Mouse (Mus musculus) frontal cortex, postnatal 14 days (tissue): ENCODE data around the gene Rab42.

ENCODE experiments used
- DNase-seq, 2 experiments: peaks; one replicate each; pipeline ENCODE4 v3.0.0; 2022; ENCODE audit warnings: low spot score in 2 of 2

Rab42 gene

GRCm38 (mm10) chr4:132302939-132303479 lies at the start of gene Rab42:
TSS of gene Rab42 (minus strand) at chr4:132303385.
- DNase-seq: peak; percentile 35 to 44

DNA sequence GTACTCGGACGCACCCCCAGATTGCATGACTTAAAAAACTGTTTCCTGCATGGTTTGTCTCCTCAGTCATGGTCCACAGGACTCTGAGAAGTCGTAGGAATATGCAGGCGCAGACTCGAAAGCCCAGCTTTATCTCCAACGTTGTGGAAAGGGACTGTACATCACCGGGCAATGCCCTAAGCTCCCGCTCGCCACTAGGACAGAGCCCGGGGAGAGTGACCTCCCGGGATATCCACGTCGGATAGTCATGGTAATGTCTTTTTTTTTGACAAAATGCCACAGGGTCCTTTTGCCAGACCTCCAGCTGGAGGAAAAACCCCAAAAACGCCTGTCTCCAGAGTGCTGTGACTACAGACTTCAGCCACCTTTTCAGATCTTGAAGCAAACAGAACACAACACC lies 49.6 kb upstream of the Rab42 start:
- no peak for DNase-seq

GRCm38 (mm10) chr4:132351401-132351800 lies 48.2 kb upstream of the Rab42 start:
- DNase-seq: no peak

- no peak for DNase-seq
Measured at GRCm38 (mm10) chr4:132350854-132351253, 47.7 kb upstream of the Rab42 start.

DNA sequence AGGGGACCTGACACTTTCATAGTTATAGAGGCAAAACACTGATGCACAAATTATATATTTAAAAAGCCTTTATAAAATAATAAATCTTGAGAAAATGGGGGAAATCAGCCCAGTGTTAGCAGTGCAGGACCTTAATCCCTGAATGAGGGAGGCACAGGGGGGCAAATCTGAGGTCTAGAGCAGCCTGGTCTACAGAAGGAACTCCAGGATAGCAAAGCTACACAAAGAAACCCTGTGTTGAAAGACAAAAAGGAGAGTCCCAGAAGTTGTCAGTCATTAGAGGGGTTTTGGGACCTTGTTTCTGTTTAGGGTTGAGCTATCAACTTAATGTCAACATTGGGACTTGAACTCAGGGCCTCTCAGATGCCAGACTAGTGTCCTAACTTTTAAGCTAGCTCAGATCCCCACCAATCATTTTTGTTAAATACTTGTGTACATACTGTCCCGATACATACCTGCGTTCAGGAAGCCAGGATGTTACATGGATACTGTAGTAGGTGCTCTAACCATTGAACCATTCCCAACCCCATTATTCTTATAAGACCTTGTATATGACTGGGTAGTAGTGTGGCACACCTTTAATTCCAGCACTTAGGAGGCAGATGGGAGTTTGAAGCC lies 47.0 kb upstream of the Rab42 start:
- DNase-seq: no peak

DNA sequence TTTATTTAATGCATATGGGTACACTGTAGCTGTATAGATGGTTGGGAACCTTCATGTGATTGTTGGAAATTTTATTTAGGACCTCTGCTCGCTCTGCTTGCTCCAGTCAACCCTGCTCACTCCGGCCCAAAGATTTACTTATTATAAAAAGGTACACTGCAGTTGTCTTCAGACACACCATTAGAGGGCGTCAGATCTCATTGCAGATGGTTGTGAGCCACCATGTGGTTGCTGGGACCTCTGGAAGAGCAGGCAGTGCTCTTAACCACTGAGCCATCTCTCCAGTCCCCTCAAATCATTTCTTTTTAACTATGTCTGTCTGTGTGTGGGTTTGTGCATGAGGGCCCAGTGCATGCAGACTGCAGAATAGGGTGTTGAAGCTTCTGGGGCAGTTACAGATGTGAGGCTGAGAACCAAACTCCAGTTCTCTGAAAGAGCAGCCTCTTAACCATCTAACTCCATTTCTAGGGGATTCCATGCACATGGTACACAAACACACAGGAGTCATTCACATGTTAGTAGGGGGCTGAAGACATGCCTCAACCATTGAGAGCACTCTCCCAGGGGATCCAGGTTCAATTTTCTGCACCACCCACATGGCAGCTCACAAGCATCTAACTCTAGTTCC lies 46.4 kb upstream of the Rab42 start:
- no peak for DNase-seq

- no peak for DNase-seq
Measured at GRCm38 (mm10) chr4:132346661-132347060, 43.5 kb upstream of the Rab42 start.

DNA sequence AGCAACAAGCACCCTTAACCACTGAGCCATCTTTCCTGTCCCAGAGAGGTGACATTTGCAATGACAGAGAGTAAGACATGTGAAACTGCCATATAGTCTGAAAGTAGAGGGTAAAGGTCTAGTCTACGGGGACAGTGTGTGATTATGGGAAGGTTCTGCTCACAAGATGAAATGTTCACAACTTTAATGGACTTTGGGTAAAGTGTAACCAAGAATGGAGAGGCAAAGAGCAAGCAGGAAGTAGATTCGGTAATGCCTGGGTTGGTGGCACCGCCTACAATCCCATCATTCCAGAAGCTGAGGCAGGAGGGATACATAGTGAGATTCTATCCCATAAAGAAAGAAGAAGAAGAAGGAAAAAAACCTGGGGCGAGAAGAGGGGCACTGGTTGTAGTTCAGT lies 43.1 kb upstream of the Rab42 start:
- no peak for DNase-seq

DNA sequence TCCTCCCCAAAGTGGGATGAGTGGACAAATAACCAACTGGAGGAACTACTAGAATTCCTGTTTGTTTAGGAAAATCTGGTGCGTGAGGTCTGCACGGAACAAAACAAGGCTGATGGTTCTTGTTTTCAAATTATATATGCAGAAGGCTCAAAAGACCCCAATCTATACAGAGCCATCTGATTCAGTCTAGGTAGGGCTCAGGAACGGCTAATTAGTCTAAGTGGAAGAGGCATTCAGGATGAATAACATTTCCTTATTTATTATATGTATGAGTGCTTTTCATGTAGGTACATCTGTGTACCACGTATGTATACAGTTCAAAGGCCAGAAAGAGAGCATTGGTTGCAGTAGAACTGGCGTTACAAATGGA lies 42.6 kb upstream of the Rab42 start:
- DNase-seq: no peak

DNA sequence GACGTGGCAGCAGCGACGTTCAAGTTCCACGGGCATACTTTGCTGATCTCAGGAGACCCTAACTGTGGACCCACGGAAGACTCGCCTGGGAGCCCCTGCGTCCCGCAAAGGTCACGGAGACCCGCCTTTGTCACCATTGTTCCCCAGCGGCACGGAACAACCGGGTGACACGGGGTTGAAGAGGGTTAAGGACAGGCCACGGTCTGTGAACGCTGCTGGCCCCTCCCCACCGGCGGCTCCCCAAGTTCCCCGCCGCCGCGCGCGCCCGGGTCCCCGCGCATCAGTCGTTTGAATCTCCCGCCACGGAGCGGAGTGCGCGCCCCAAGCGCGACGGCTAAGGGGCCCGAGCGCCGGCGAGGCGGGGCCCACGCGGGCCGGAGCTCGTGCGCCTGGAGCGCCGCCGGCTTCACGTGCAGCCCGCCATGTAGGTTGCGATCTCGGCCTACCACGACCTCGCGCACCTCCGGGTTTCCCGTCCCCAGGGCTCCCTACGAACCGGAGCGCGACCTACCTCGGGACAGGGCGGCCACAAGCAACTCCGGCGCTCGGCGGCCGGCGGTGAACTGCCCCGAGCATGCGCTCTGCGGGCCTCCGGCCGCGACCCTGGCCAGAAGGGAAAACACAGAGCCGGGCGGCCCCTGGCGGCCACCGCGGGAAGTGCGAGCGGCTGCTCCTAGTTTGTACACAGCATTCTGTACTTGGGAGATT lies 42.1 kb upstream of the Rab42 start:
- peak; percentile 81 to 92 for DNase-seq

GRCm38 (mm10) chr4:132344403-132345134 lies 41.4 kb upstream of the Rab42 start:
- no peak for DNase-seq

DNA sequence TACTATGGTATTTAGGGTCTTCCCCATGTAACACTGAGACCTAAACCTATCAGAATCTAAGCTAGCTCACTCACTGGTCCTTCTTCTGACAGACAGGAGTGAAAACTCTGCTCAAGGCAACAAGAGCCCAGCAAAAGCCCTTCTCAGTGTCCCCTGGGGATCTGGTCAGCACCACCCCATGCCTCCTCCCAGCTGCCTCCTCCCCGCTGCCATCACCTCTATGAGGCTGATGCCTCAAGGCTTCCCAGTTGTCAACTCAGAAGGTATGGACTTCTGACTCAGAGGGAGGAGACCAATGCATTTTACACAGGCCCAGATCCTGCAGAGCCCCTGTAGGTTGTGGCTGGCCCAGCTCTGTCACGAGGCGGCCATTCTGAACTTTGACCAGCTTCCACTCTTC lies 38.3 kb upstream of the Rab42 start:
- DNase-seq: no peak

DNA sequence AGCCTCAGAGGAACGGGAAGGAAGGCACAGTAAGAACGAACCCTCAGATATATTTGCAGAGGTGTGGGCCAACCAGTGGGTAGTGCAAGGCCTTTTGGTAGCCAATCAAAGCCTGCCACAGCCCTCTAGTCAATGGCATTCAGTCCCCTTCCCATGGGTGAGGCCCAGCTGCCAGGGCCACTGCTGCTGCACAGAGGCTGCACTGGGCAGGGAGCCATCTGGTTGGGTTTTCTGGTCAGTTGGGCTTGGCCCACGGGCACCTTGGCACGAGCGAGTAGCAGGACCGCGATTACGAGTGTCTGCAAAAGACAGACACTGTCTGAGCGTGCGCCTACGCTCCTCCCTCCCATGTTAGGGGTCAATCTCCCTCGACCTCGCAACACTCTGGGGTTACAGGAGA lies 35.8 kb upstream of the Rab42 start:
- no peak for DNase-seq

DNA sequence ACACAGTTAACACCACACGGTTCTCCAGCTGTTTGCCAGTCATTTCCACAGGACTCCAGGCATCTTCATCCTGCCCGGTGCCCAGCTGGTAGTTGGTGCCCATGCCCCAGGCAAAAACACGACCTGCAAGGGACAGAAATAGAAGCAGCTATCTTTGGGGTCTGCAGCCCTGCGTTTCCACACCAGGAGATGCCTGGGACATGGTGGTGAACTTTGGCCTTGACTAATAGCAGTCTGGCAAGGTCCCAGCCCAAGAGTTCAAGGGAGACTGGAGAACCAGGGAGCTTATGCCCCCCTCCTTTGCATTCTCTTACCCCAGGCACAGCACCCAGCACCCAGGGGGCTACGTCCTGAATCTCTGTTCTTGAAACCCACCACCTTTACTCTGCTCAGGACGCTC lies 29.7 kb upstream of the Rab42 start:
- DNase-seq: no peak

DNA sequence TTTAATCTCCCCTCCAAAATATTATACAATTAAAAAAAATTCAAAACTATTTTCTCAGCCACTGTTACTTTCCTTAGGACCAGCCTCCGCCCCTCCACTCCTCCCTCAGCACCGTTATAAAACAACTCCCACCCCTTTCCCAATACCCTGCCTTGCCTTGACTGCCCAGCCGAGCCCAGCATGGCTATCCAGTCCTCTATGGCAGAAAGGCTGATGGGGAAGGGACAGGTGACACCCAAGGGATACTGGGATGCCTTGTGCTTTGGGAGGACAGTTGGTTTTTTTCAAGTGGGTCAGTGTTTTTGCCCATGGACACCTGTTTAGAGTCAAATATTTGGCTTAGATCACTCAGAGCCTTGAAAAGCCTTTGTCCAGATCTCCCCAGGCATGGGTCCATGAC lies 28.8 kb upstream of the Rab42 start:
- no peak for DNase-seq

DNA sequence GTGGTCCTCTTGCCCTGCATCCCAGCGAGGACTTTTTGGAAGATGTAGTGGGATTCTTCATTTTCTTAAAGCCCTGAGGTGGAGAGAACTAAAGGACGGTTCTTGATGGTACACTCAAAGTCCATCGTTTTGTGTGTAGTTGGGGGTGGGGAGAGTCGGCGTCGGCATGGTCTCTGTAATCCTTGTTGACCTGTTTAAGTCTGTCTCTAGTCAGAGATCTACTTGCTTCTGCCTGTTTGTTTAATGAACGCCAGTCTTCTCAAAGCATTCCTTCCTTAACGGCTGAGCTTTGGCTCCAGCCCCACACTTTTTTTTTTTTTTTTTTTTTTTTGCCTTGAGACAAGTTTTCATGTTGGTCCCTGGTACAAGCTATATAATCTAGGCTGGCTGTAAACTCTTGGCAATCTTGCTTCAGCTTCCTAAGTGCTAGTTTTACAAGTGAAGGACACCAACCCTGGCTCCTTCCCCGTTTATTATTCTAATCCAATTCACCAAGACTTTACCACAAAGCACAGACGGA lies 26.7 kb upstream of the Rab42 start:
- no peak for DNase-seq

- DNase-seq: peak; percentile 59 to 74
Measured at GRCm38 (mm10) chr4:132329115-132329834, 26.1 kb upstream of the Rab42 start, which contains the start of gene Trnau1ap. TSS of gene Trnau1ap (minus strand) at chr4:132329538.

DNA sequence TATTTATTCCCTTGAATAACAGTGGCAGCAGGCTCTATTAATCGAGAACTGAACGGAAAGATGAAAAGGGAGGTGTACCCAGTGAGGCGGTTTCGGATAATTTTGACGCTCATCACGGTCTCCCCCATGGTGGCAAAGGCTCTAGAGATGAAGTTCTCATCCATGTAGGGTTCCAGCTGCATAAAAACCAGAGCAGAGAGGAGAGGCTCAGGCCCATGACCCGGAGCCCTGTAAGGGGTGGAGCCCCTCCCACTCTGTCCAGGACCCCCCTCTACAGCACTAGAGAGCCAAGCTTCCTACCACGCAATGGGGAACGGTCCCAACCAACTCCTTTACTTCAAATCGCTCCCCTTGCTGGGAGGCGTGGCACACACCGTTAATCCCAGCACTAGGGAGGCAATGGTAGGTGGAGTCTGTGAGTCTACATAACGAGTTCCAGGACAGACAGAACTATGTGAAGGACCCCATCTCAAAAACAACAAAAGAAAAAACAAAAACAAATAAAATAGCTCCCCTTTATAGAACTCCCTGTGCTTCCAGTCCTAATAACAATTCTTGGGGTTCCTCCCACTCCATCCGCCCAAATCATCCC lies 25.3 kb upstream of the Rab42 start:
- DNase-seq: no peak

- no peak for DNase-seq
Measured at GRCm38 (mm10) chr4:132326481-132326880, 23.3 kb upstream of the Rab42 start.

DNA sequence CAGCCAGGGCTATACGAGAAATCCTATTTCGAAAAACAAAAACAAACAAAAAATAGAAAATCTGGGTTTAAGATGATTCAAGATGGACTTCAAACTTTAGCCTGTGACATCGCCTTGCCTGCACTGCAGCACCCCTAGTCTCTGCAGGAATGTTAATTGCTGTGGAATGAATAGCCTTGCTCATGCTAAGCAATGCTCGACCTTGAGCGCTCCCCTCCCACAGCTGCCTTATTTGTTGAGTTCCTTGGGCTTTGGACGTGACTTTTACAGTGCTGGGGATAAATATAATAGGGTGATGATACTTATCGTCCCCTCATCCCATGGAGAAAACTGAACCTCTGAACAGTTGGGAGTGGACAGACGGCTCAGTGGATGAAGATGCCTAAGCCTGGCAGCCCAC lies 12.5 kb upstream of the Rab42 start:
- no peak for DNase-seq

GRCm38 (mm10) chr4:132312627-132313026 lies 9.4 kb upstream of the Rab42 start:
- DNase-seq: no peak
